Mouse (Mus musculus) liver, adult 2 months (tissue): ENCODE data around the gene Pick1.

ENCODE experiments used
- CTCF ChIP-seq: fragments of 200-500 bp; IDR thresholded peaks from 2 replicates; pipeline ENCODE4 v1.5.1; 2011; ENCODE audit warnings: low read depth, low read length, control low read depth
- POLR2A ChIP-seq: fragments of 200-500 bp; IDR thresholded peaks from 2 replicates; pipeline ENCODE4 v1.6.1; 2011; ENCODE audit warnings: low read length, control low read depth; ENCODE audit not compliant: insufficient read depth; ENCODE audit errors: extremely low read depth

GRCm38 (mm10) chr15:79191426-79191825, 37.5 kb upstream of the Pick1 start:
- no peak for TF ChIP-seq CTCF
- TF ChIP-seq POLR2A, result no peak
